Mouse (Mus musculus): ENCODE data around the gene Ccdc116. TPM values are rescaled to one million over a fixed set of nuclear protein-coding genes. Genes with fewer than 3 reads are reported as not detected.
"Not testable (repeated sequence)": the region's sequence is repeated elsewhere in the genome, so short reads cannot be mapped to it uniquely, and the experiment has no call there.

The Ccdc116 gene
- 1 to 10 TPM in 1 of 2 experiments, under 1 TPM in 1; 0.73 to 1.1 TPM for total RNA-seq (2021)
- long read RNA-seq, experiment 1 = 0 reads
- long read RNA-seq, experiment 2, partial matches to known transcripts = 0 of 2 reads
- long read RNA-seq, experiment 2, other reads (novel, unspliced or antisense) = 2 of 2 reads

GRCm38 (mm10) chr16:17146772-17147235 is at the start of gene Ccdc116:
Ccdc116 (minus strand) TSS chr16:17147229.
- DNase-seq (ENCODE audit: low spot score in 2 of 2) = peak; percentile 33 to 50

- no peak for DNase-seq (ENCODE audit: low spot score in 2 of 2)
Observed at GRCm38 (mm10) chr16:17193823-17194222, 46.8 kb upstream of the Ccdc116 start.

GRCm38 (mm10) chr16:17185475-17185874 is 38.4 kb upstream of the Ccdc116 start:
- DNase-seq (ENCODE audit: low spot score in 2 of 2) = no peak

- no peak for DNase-seq (ENCODE audit: low spot score in 2 of 2)
Observed at GRCm38 (mm10) chr16:17183003-17183402, 36.0 kb upstream of the Ccdc116 start.

GRCm38 (mm10) chr16:17182136-17182535 is 35.1 kb upstream of the Ccdc116 start:
- DNase-seq (ENCODE audit: low spot score in 2 of 2) = no peak

- no peak for DNase-seq (ENCODE audit: low spot score in 2 of 2)
Observed at GRCm38 (mm10) chr16:17181382-17181781, 34.4 kb upstream of the Ccdc116 start.

- DNase-seq (ENCODE audit: low spot score in 2 of 2) = no peak
Observed at GRCm38 (mm10) chr16:17179706-17180105, 32.7 kb upstream of the Ccdc116 start.

GRCm38 (mm10) chr16:17177623-17178170 is 30.7 kb upstream of the Ccdc116 start:
- DNase-seq (ENCODE audit: low spot score in 2 of 2) = no peak

- no peak for DNase-seq (ENCODE audit: low spot score in 2 of 2)
Observed at GRCm38 (mm10) chr16:17175765-17176164, 28.7 kb upstream of the Ccdc116 start.

GRCm38 (mm10) chr16:17168049-17168448 is 21.0 kb upstream of the Ccdc116 start:
- DNase-seq (ENCODE audit: low spot score in 2 of 2) = no peak

- no peak for DNase-seq (ENCODE audit: low spot score in 2 of 2)
Observed at GRCm38 (mm10) chr16:17167179-17167578, 20.1 kb upstream of the Ccdc116 start.

- DNase-seq (ENCODE audit: low spot score in 2 of 2) = not testable (repeated sequence)
Observed at GRCm38 (mm10) chr16:17165478-17165877, 18.4 kb upstream of the Ccdc116 start.

- no peak for DNase-seq (ENCODE audit: low spot score in 2 of 2)
Observed at GRCm38 (mm10) chr16:17154346-17154745, 7.3 kb upstream of the Ccdc116 start.

GRCm38 (mm10) chr16:17151874-17152273 is 4.8 kb upstream of the Ccdc116 start:
- DNase-seq (ENCODE audit: low spot score in 2 of 2) = no peak

GRCm38 (mm10) chr16:17150520-17151258 is 3.7 kb upstream of the Ccdc116 start:
- no peak for DNase-seq (ENCODE audit: low spot score in 2 of 2)

GRCm38 (mm10) chr16:17148084-17148483 is 1.1 kb upstream of the Ccdc116 start:
- DNase-seq (ENCODE audit: low spot score in 2 of 2) = no peak

GRCm38 (mm10) chr16:17147391-17147929 is 431 bp upstream of the Ccdc116 start:
- DNase-seq (ENCODE audit: low spot score in 2 of 2) = no peak

GRCm38 (mm10) chr16:17144339-17144738 is 2.7 kb downstream of the Ccdc116 start, which contains the start of gene Ydjc:
Ydjc (plus strand) TSS chr16:17144621.
- no peak for DNase-seq (ENCODE audit: low spot score in 2 of 2)

- DNase-seq (ENCODE audit: low spot score in 2 of 2) = no peak
Observed at GRCm38 (mm10) chr16:17137355-17137754, 9.7 kb downstream of the Ccdc116 start.

- no peak for DNase-seq (ENCODE audit: low spot score in 2 of 2)
Observed at GRCm38 (mm10) chr16:17132906-17133200, 14.2 kb downstream of the Ccdc116 start.

GRCm38 (mm10) chr16:17132089-17132905 is 14.7 kb downstream of the Ccdc116 start, which contains the start of gene Sdf2l1:
Sdf2l1 (minus strand) TSS chr16:17132383.
- peak; percentile 90 to 94 for DNase-seq (ENCODE audit: low spot score in 2 of 2)
